Mouse (Mus musculus) myocyte (in vitro differentiated cells): ENCODE measurements around the gene Actr8.

Experiments
- MYOD1 ChIP-seq, 3 experiments: IDR thresholded peaks; one replicate each; pipeline ENCODE4 v1.6.1; 2011; ENCODE audit warnings: control low read depth in 2 of 3, low read depth in 2 of 3, mild to moderate bottlenecking in 2 of 3, moderate library complexity in 1 of 3; ENCODE audit not compliant: insufficient read length in 2 of 3, control insufficient read depth in 1 of 3
- POLR2A ChIP-seq: IDR thresholded peaks from one replicate; pipeline ENCODE4 v1.6.1; 2011; ENCODE audit warnings: low read depth, mild to moderate bottlenecking, control low read depth, moderate library complexity; ENCODE audit not compliant: insufficient read length
- POLR2AphosphoS2 ChIP-seq: IDR thresholded peaks from one replicate; pipeline ENCODE4 v1.6.1; 2011; ENCODE audit warnings: low read depth, control low read depth; ENCODE audit not compliant: insufficient read length
- SRF ChIP-seq: IDR thresholded peaks from one replicate; pipeline ENCODE4 v1.6.1; 2011; ENCODE audit warnings: low read depth; ENCODE audit not compliant: control insufficient read depth, insufficient read length

DNA sequence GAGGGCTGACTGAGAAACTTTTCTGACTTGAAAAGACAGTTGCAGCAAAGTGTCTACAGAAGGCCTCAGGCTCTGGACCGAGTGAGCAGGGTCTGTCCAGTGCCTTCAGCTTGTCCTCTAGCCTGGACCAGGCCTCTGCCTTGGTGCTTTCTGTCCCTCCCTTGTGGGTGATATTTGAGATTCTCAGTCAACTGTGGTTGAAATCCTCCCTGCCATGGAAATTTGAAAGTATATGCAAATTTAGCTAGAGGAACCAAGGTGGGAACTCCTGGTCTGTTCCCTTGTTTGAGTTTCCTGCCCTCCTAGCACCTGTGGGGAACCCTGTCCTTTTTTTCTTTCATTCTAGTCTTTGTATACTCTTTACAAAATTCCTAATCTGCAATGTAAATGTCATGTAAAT lies 36.9 kb downstream of the Actr8 start:
- no peak for TF ChIP-seq MYOD1 (IDR thresholded peaks at IDR 0.05; ENCODE audit: control insufficient read depth in 1 of 3, insufficient read length in 2 of 3, low read depth in 2 of 3)
- TF ChIP-seq POLR2AphosphoS2: no peak
- TF ChIP-seq SRF: no peak
- TF ChIP-seq POLR2A: no peak
